ENCODE assay signal across 7 mouse cellular contexts in the genomic region with DNA sequence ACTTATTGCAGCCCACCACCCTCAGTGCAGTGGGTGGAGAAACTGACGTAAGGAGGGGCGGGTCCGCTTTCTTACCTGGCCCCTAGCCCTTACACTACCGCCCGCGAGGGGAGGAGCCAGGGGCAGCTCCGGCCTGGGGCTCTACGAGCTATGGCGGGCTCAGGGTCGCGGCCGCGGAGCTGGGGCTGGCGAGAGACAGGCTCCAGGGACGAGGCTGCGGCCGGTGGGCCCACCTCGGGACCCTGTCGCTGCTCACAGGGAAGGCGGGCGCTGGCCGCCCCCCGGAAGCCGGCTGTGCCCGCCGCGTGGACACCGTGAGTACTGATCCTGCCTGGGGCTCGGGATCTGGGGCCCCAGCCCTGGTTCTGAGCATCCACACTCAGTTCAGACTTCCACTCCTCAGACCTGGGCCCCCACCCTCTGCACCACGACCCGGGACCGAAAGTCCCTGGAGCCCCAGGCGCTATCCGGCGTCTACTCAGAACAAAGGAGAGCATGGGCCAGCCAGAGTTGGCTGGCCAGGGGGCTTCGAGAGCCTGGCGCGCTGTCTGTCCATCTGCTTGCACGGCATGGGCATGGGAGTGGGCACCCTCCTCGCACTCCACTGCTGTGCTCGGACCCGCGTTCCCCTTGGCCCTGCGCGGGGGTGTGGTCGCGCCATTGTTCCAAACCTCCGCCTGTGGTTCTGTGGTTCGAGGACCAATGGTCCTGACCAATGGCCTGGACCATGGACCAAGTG. TPM values are rescaled to one million over a fixed set of nuclear protein-coding genes. Genes with fewer than 3 reads are reported as not detected.
DNase-seq lines count a peak whose midpoint lies in the region; ATAC-seq and TF ChIP-seq lines count a peak whose summit lies in the region.

No protein-coding gene starts in this region.

- peak overlapping the region; percentile 91 for H3K9ac ChIP-seq in heart, embryonic 14.5 days (ENCODE audit: low read length)

- peak overlapping the region; percentile 35 for H3K4me3 ChIP-seq in cortical plate, adult 2 months (ENCODE audit: insufficient read depth, low read length)
- H3K4me3 ChIP-seq in heart, embryonic 14.5 days (ENCODE audit: control insufficient read depth in 1 of 2, insufficient read depth in 1 of 2, low read depth in 1 of 2, low read length in 2 of 2), result peak overlapping the region; percentile 80 to 85

- H3K9me3 ChIP-seq in heart, embryonic 14.5 days (ENCODE audit: control insufficient read depth, low read length), result no peaks in the 10 kb centered on the region

- H3K4me2 ChIP-seq in heart, embryonic 14.5 days (ENCODE audit: low read length), result peak overlapping the region; percentile 76

- H3K4me1 ChIP-seq in cortical plate, adult 2 months (ENCODE audit: control insufficient read depth, insufficient read depth, low read length), result no peaks in the 10 kb centered on the region
- H3K4me1 ChIP-seq in heart, embryonic 14.5 days (ENCODE audit: control insufficient read depth in 2 of 2, insufficient read depth in 2 of 2, low read length in 2 of 2), result peaks cover 10 to 11% of the 10 kb centered on the region in 2 experiments

- TF ChIP-seq POLR2A in cortical plate, adult 2 months (IDR thresholded peaks at IDR 0.05; ENCODE audit: extremely low read depth, insufficient read depth, low read length), result no peak

- 1% methylated on average over 45 of the region's 49 CpGs for WGBS in heart, embryonic 14.5 days

- DNase-seq in urinary bladder, postnatal 25 days (ENCODE audit: low spot score), result peak; percentile 41
- DNase-seq in urinary bladder, adult 2 months (ENCODE audit: low spot score), result no peak
- DNase-seq in kidney, postnatal 25 days, result peak; percentile 54 to 68
- DNase-seq in thymus, adult 18-20 months, result peak; percentile 41 to 42

- no peaks in the 10 kb centered on the region for H3K27me3 ChIP-seq in heart, embryonic 14.5 days (ENCODE audit: control insufficient read depth, insufficient read depth, low read length)

- no peak for TF ChIP-seq CTCF in cortical plate, adult 2 months (IDR thresholded peaks at IDR 0.05; ENCODE audit: extremely low read depth, insufficient read depth, low read length)

- peaks cover 27% of the 10 kb centered on the region for H3K36me3 ChIP-seq in heart, embryonic 14.5 days (ENCODE audit: control insufficient read depth, insufficient read depth, low read length)

- peak; percentile 76 for ATAC-seq in heart, embryonic 14.5 days (ENCODE audit: insufficient number of reproducible peaks, insufficient read depth, low FRiP score, low read depth)
- ATAC-seq in megakaryocyte progenitor cell, adult 5-6 weeks (replicated peaks; ENCODE audit: poor library complexity), result peak; percentile 63

- H3K27ac ChIP-seq in cortical plate, adult 2 months (ENCODE audit: insufficient read depth, low read length), result no peak overlapping the region
- 0 out of 4 replicates have a peak overlapping the region, but pooled peaks of 1 of the 2 experiments have one; percentile 1 for H3K27ac ChIP-seq in heart, embryonic 14.5 days (replicated peaks in 1 of 2; ENCODE audit: control insufficient read depth in 1 of 2, insufficient read depth in 1 of 2, low read depth in 2 of 2, low read length in 2 of 2)

RNA-seq across cellular contexts. Expression of gene Add1, which starts 23.8 kb away (rescaled TPM):
- polyA plus RNA-seq in urinary bladder, adult 2 months (2012; rRNA removed), result 232 and 250 TPM in 2 replicates
- polyA plus RNA-seq in cortical plate, adult 2 months (2012; rRNA removed), result 375 and 376 TPM in 2 replicates
- polyA plus RNA-seq in heart, embryonic 14.5 days (2014; fragmentation: Nextera tagmentation; extraction: Ambion mirVana), result 151 and 164 TPM in 2 replicates
- total RNA-seq in megakaryocyte progenitor cell, adult 5-6 weeks (2015), result 65.1 and 71.0 TPM in 2 replicates
- 83.9 and 97.8 TPM in 2 replicates for total RNA-seq in megakaryocyte progenitor cell, adult 5-6 weeks (2017)

RNA-seq across cellular contexts. Expression of gene Sh3bp2, which starts 24.0 kb away (rescaled TPM):
- 7.5 and 7.8 TPM in 2 replicates for polyA plus RNA-seq in urinary bladder, adult 2 months (2012; rRNA removed)
- polyA plus RNA-seq in cortical plate, adult 2 months (2012; rRNA removed), result 3.5 TPM in 2 replicates
- 3.5 and 6.8 TPM in 2 replicates for polyA plus RNA-seq in heart, embryonic 14.5 days (2014; fragmentation: Nextera tagmentation; extraction: Ambion mirVana)
- total RNA-seq in megakaryocyte progenitor cell, adult 5-6 weeks (2015), result 8.6 and 10.0 TPM in 2 replicates
- 21.0 and 23.0 TPM in 2 replicates for total RNA-seq in megakaryocyte progenitor cell, adult 5-6 weeks (2017)

RNA-seq across cellular contexts. Expression of gene Tnip2, which starts 35.9 kb away (rescaled TPM):
- 39.9 and 43.9 TPM in 2 replicates for polyA plus RNA-seq in urinary bladder, adult 2 months (2012; rRNA removed)
- polyA plus RNA-seq in cortical plate, adult 2 months (2012; rRNA removed), result 27.3 and 38.6 TPM in 2 replicates
- 17.0 and 19.9 TPM in 2 replicates for polyA plus RNA-seq in heart, embryonic 14.5 days (2014; fragmentation: Nextera tagmentation; extraction: Ambion mirVana)
- 7.8 and 9.5 TPM in 2 replicates for total RNA-seq in megakaryocyte progenitor cell, adult 5-6 weeks (2015)
- total RNA-seq in megakaryocyte progenitor cell, adult 5-6 weeks (2017), result 17.6 and 22.2 TPM in 2 replicates
